Mouse (Mus musculus) embryonic facial prominence, embryonic 10.5 days (tissue): ENCODE measurements around the gene Psg16. TPM values are rescaled to one million over a fixed set of nuclear protein-coding genes. Genes with fewer than 3 reads are reported as not detected.

ENCODE experiments used
- polyA plus RNA-seq: library from polyadenylated mRNA; unstranded; fragments of >200 nt; fragmentation: Nextera tagmentation; extraction: Ambion mirVana; gene quantifications from 2 replicates; pipeline ENCODE4 v1.2.1, GENCODE M21; 2016

Psg16 gene
- polyA plus RNA-seq, 1 experiment from 2014 or later, result 0.10 TPM

Other genes starting within 250 kb of the Psg16 start
- 12.9 and 13.1 TPM in 2 replicates for gene Prkd2, start 231.1 kb upstream of the Psg16 start, polyA plus RNA-seq
- gene Dact3, start 198.7 kb upstream of the Psg16 start, polyA plus RNA-seq, result 5.5 and 6.0 TPM in 2 replicates
- 14.7 and 20.3 TPM in 2 replicates for gene Gng8, start 182.3 kb upstream of the Psg16 start, polyA plus RNA-seq
- 0.52 and 0.64 TPM in 2 replicates for gene Ptgir, start 167.6 kb upstream of the Psg16 start, polyA plus RNA-seq
- 121 and 126 TPM in 2 replicates for gene Calm3, start 149.9 kb upstream of the Psg16 start, polyA plus RNA-seq
- 2.9 and 4.6 TPM in 2 replicates for gene Pnmal2, start 129.4 kb upstream of the Psg16 start, polyA plus RNA-seq
- 3.4 and 4.0 TPM in 2 replicates for gene Pnmal1, start 114.4 kb upstream of the Psg16 start, polyA plus RNA-seq
- 0.59 and 0.86 TPM in 2 replicates for gene Gm42372, start 91.0 kb upstream of the Psg16 start, polyA plus RNA-seq
- gene Ccdc8, start 81.3 kb upstream of the Psg16 start, polyA plus RNA-seq, result 10.5 and 11.9 TPM in 2 replicates
- 138 and 146 TPM in 2 replicates for gene Ppp5c, start 46.1 kb upstream of the Psg16 start, polyA plus RNA-seq
- gene Hif3a, start 11.6 kb upstream of the Psg16 start, polyA plus RNA-seq, result 5.6 and 5.7 TPM in 2 replicates
- not detected in 2 replicates for gene Ceacam3, start 76.2 kb downstream of the Psg16 start, polyA plus RNA-seq
- not detected in 2 replicates for gene Psg29, start 129.4 kb downstream of the Psg16 start, polyA plus RNA-seq